Mouse (Mus musculus) embryonic facial prominence, embryonic 14.5 days (tissue): ENCODE results near the gene Pax4. TPM values are rescaled to one million over a fixed set of nuclear protein-coding genes. Genes with fewer than 3 reads are reported as not detected.

Experiments used
- ATAC-seq: fragments of 200-750 bp; cut with Nextera tagmentation; 2 replicates; pipeline ENCODE4 v1.8.0; 2017; ENCODE audit warnings: low read depth, moderate number of reproducible peaks, moderate TSS enrichment
- DNase-seq: peaks from one replicate; pipeline ENCODE4 v3.0.0-alpha.2; 2015; ENCODE audit warnings: low spot score
- H3K27ac ChIP-seq: fragments of 300-500 bp; sonication (generic); replicated peaks from 2 replicates; pipeline ENCODE4 v1.5.1; 2014; ENCODE audit warnings: low read depth, mild to moderate bottlenecking, low read length, moderate library complexity
- H3K27me3 ChIP-seq: fragments of 300-500 bp; sonication (generic); replicated peaks from 2 replicates; pipeline ENCODE4 v1.6.1; 2014; ENCODE audit warnings: low read length; ENCODE audit not compliant: control insufficient read depth, insufficient read depth
- H3K36me3 ChIP-seq: fragments of 300-500 bp; sonication (generic); 2 replicates; pipeline ENCODE4 v1.6.1; 2014; ENCODE audit warnings: low read length, mixed read lengths; ENCODE audit not compliant: control insufficient read depth, insufficient read depth
- H3K4me1 ChIP-seq: fragments of 300-500 bp; sonication (generic); 2 replicates; pipeline ENCODE4 v1.6.1; 2014; ENCODE audit warnings: antibody characterized with exemption, low read length; ENCODE audit not compliant: control insufficient read depth, insufficient read depth
- H3K4me2 ChIP-seq: fragments of 300-500 bp; sonication (generic); 2 replicates; pipeline ENCODE4 v1.6.1; 2014; ENCODE audit warnings: low read depth, mild to moderate bottlenecking, low read length, moderate library complexity, mixed read lengths
- H3K4me3 ChIP-seq: fragments of 300-500 bp; sonication (generic); 2 replicates; pipeline ENCODE4 v1.5.1; 2014; ENCODE audit warnings: low read depth, mild to moderate bottlenecking, low read length
- H3K9ac ChIP-seq: fragments of 300-500 bp; sonication (generic); 2 replicates; pipeline ENCODE4 v1.6.1; 2014; ENCODE audit warnings: low read depth, mild to moderate bottlenecking, low read length, moderate library complexity, mixed read lengths
- H3K9me3 ChIP-seq: fragments of 300-500 bp; sonication (generic); 2 replicates; pipeline ENCODE4 v1.6.1; 2016; ENCODE audit warnings: low read length; ENCODE audit not compliant: control insufficient read depth
- WGBS: fragments of 180-500 bp; shearing (Covaris S2); extraction: QIAGEN DNeasy Blood & Tissue Kit; methylation state at CpG from one replicate; pipeline ENCODE4 v1.1.7; 2014; 5-methylcytosine and 5-hydroxymethylcytosine counted together
- polyA plus RNA-seq: library from polyadenylated mRNA; unstranded; fragments of >200 nt; fragmentation: Nextera tagmentation; extraction: Ambion mirVana; gene quantifications from 2 replicates; pipeline ENCODE4 v1.2.1, GENCODE M21; 2014

Gene Pax4
- polyA plus RNA-seq, 1 experiment from 2014 or later: not detected

DNA sequence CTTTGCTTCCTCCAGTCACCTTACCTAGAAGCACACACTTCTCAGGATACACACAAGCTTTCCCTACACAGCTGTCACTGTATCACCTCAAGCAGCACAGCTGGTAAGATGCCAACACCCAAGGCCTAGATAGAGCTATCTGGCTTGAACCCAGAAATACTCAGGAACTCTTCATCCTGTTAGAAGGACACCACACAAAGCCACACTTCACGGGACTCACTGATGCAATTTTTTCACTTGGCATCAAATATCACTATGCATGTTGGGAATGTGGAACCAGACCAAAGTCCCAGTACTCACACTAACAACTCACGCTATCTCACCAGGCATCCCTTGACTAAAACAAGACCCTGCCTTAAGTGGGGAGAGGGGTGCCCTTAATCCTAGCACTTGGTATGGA, 29.5 kb downstream of the Pax4 start:
- Histone ChIP-seq H3K27ac (no peak overlapping the region), H3K36me3 (peaks cover 33% of the 10 kb centered on the region), H3K4me1 (peaks cover 18% of the 10 kb centered on the region), H3K4me2 (peak overlapping the region; percentile 85), H3K9ac (no peak overlapping the region), H3K27me3 (no peaks in the 10 kb centered on the region), H3K9me3 (no peaks in the 10 kb centered on the region), H3K4me3 (peak overlapping the region; percentile 85; the same call in 1 of the 2 replicates)
- ATAC-seq: no peak
- DNase-seq: no peak
- 56% methylated on average over 2 of the region's 2 CpGs for WGBS

- H3K4me3 ChIP-seq: no peak overlapping the region
- DNase-seq: no peak
- no peak for ATAC-seq
- no peak overlapping the region for H3K4me2 ChIP-seq
- H3K9ac ChIP-seq: no peak overlapping the region
- no peak overlapping the region for H3K27ac ChIP-seq
- H3K27me3 ChIP-seq: no peaks in the 10 kb centered on the region
- H3K36me3 ChIP-seq: peaks cover 34% of the 10 kb centered on the region
- no peaks in the 10 kb centered on the region for H3K9me3 ChIP-seq
- 92% methylated on average over 14 of the region's 14 CpGs for whole genome bisulfite sequencing
- peaks cover 13% of the 10 kb centered on the region for H3K4me1 ChIP-seq
Measured at GRCm38 (mm10) chr6:28418449-28418848, 30.7 kb downstream of the Pax4 start.

DNA sequence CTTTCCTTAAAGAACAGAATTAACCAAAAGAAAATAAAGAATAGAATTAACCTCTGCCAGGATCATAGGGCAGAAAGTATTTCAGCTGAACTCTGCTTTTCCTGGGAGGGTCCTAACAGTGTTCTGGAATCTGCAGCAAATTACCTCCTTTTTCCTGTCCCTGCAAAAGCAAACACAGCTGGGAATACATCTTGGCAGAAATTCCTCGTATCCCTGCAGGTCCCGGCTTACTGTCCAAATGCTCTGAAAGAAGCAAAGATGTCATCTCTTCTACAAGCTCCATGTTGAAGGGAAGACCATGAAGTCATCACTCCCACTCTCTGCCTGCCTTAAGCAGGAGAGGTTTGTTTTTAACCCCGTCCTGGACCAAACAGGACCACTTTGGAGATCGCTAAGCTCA, 32.2 kb downstream of the Pax4 start:
- no peak for ATAC-seq
- WGBS: 76% methylated on average over 4 of the region's 4 CpGs

GRCm38 (mm10) chr6:28411236-28411635, 37.9 kb downstream of the Pax4 start:
- H3K4me1 ChIP-seq: no peaks in the 10 kb centered on the region
- ATAC-seq (no peak), DNase-seq (no peak)
- no peaks in the 10 kb centered on the region for H3K27me3 ChIP-seq
- no peak overlapping the region for H3K4me2 ChIP-seq
- no peaks in the 10 kb centered on the region for H3K9me3 ChIP-seq
- H3K27ac ChIP-seq: no peak overlapping the region
- no peak overlapping the region for H3K4me3 ChIP-seq
- 70% methylated on average over 2 of the region's 2 CpGs for WGBS
- no peak overlapping the region for H3K9ac ChIP-seq
- H3K36me3 ChIP-seq: peaks cover 17% of the 10 kb centered on the region

More for the DNA sequence above, 32.2 kb downstream of the Pax4 start:
- H3K9me3 ChIP-seq: no peaks in the 10 kb centered on the region
- H3K9ac ChIP-seq: no peak overlapping the region
- no peak overlapping the region for H3K4me2 ChIP-seq
- no peak for DNase-seq
- H3K27ac ChIP-seq: no peak overlapping the region
- peaks cover 34% of the 10 kb centered on the region for H3K36me3 ChIP-seq
- no peaks in the 10 kb centered on the region for H3K27me3 ChIP-seq
- H3K4me3 ChIP-seq: no peak overlapping the region
- H3K4me1 ChIP-seq: peaks cover 13% of the 10 kb centered on the region

DNA sequence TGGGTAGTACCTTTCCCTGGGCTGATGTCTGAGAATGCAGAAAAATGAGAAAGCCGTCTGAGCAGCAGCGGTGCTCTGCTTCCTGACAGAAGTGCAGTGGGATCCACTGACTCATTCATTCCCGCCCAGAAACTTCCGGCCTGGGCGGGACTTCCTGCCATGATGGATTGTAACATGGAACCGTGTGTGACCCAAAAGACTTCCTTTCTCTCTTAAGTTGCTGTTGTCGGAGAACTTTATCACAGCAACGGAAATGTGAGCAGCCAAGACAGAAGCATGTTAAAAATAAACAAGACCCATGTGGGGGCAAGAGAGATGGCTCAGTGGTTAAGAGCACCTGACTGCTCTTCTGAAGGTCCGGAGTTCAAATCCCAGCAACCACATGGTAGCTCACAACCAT, 39.1 kb downstream of the Pax4 start:
- H3K36me3 ChIP-seq: peaks cover 6% of the 10 kb centered on the region
- H3K4me3 ChIP-seq: no peak overlapping the region
- ATAC-seq (no peak), DNase-seq (no peak)
- H3K27me3 ChIP-seq: no peaks in the 10 kb centered on the region
- no peak overlapping the region for H3K4me2 ChIP-seq
- H3K9me3 ChIP-seq: no peaks in the 10 kb centered on the region
- H3K4me1 ChIP-seq: no peaks in the 10 kb centered on the region
- H3K9ac ChIP-seq: no peak overlapping the region
- 86% methylated on average over 9 of the region's 9 CpGs for WGBS
- no peak overlapping the region for H3K27ac ChIP-seq

DNA sequence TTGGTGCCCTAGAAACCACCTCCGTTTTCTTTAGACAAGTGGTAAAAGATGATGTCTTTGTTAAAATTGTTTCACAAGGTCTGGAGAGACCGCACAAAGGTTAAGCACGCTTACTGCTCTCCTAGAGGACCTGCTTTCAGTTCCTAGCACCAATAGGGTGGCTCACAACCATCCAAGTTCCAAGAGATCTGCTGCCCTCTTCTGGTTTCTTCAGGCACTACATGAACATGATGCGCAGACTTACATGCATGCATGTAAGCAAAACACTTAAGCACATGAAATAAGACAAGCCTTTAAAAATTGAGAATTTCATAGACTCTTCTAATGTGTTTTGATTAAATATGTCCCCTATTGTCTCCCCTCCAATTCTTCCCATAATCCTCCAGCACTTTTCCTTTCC, 49.4 kb downstream of the Pax4 start:
- H3K9me3 ChIP-seq: peaks cover 20% of the 10 kb centered on the region; the same call in 1 of the 2 replicates
- no peaks in the 10 kb centered on the region for H3K4me1 ChIP-seq
- H3K36me3 ChIP-seq: no peaks in the 10 kb centered on the region
- WGBS: 93% methylated on average over 4 of the region's 4 CpGs
- no peak overlapping the region for H3K27ac ChIP-seq
- ATAC-seq (no peak), DNase-seq (no peak)
- no peak overlapping the region for H3K4me2 ChIP-seq
- H3K9ac ChIP-seq: no peak overlapping the region
- peaks cover 39% of the 10 kb centered on the region for H3K27me3 ChIP-seq
- H3K4me3 ChIP-seq: no peak overlapping the region

GRCm38 (mm10) chr6:28398726-28399125, 50.4 kb downstream of the Pax4 start:
- ATAC-seq (no peak), DNase-seq (no peak)
- no peak overlapping the region for H3K9ac ChIP-seq
- H3K9me3 ChIP-seq: peaks cover 14% of the 10 kb centered on the region; the same call in 1 of the 2 replicates
- no peaks in the 10 kb centered on the region for H3K36me3 ChIP-seq
- H3K27ac ChIP-seq: no peak overlapping the region
- no peak overlapping the region for H3K4me2 ChIP-seq
- H3K4me3 ChIP-seq: no peak overlapping the region
- H3K27me3 ChIP-seq: peaks cover 39% of the 10 kb centered on the region
- WGBS: 88% methylated on average over 3 of the region's 3 CpGs
- no peaks in the 10 kb centered on the region for H3K4me1 ChIP-seq

DNA sequence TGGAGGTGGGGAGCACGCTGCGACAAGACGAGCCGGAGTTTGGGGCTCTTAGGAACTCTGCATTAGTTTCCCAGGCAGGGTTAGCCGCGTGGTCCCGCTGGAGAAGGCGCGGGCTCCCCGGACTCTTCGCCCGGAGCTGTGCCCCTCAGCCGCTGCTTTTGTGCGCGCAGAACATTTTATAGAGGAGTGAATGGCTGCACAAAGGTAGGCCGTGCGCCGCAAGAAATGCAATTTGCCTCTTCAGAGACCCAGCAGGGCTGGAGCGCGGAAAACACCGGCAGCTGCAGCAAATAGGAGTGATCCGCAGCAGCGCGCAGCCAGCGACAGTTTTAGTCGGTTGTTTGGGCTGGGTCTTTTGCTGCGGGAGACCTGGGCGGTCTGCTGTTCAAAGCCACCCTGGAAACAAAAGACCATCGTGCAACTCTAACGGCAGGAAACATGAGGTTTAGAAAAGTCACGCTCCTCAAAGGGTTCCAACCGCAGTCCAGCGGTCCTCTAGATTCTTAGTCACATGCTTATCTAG, 51.4 kb downstream of the Pax4 start, which contains the start of gene Zfp800:
Gene Zfp800 (minus strand): TSS at position 325 of the 523 bp plus-strand sequence.
- Histone ChIP-seq H3K9ac (peak within 1 kb of the TSS; percentile 39), H3K4me2 (peak within 1 kb of the TSS; percentile 90), H3K9me3 (peaks cover 14% of the 10 kb centered on the region; the same call in 1 of the 2 replicates), H3K27me3 (peaks cover 39% of the 10 kb centered on the region), H3K36me3 (no peaks in the 10 kb centered on the region), H3K27ac (no peak within 1 kb of the TSS), H3K4me1 (no peaks in the 10 kb centered on the region), H3K4me3 (peak within 1 kb of the TSS; percentile 50)
- WGBS: 1% methylated on average over 33 of the region's 33 CpGs
- ATAC-seq: no peak
- peak; percentile 46 for DNase-seq

DNA sequence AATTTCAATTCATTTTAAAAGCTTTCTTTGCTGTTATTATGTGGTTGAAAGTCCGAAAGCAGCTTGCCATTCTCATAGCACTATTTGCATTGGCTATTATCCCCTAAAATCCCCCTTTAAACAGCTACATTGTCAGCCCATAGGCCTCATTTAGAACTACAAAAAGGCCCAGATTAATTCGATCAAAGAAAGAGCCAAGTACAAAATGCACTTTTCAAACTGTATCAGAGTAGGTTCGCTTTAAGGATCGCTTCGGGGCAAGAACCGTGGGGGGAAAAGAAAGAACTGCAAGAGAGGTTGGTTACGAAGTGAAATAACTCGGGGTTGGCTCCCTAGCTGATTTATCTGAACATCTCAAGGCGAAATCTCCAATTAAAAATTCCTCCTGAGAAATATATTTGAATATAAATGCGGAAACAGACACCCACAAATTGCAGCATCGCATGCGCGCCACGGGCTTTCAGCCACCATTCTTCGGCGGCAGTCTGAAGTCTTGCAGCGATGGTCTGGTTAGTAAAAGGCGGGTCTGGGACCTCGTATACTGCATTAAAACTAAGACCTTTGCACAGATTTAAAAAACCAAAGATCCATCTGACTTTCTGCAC, 52.2 kb downstream of the Pax4 start:
- ATAC-seq (no peak), DNase-seq (peak; percentile 54)
- H3K4me2 ChIP-seq: peak overlapping the region; percentile 90
- peaks cover 39% of the 10 kb centered on the region for H3K27me3 ChIP-seq
- H3K27ac ChIP-seq: no peak overlapping the region
- WGBS: 3% methylated on average over 19 of the region's 19 CpGs
- no peaks in the 10 kb centered on the region for H3K36me3 ChIP-seq
- peaks cover 14% of the 10 kb centered on the region; the same call in 1 of the 2 replicates for H3K9me3 ChIP-seq
- peak overlapping the region; percentile 39 for H3K9ac ChIP-seq
- H3K4me3 ChIP-seq: peak overlapping the region; percentile 50
- no peaks in the 10 kb centered on the region for H3K4me1 ChIP-seq
